Mouse (Mus musculus) telencephalon, adult 2 months (tissue): ENCODE data around the gene Fndc1.
A peak's percentile ranks its signal among the peaks of the same experiment; 100 is the strongest.

ENCODE experiments used
- DNase-seq: peaks from one replicate; pipeline ENCODE4 v3.0.0-alpha.2; 2011; ENCODE audit warnings: low read depth, low spot score

The Fndc1 gene

GRCm38 (mm10) chr17:7826819-7827515, at the start of gene Fndc1:
Gene Fndc1, minus strand, starts transcription at chr17:7827302.
- DNase-seq, result no peak

DNA sequence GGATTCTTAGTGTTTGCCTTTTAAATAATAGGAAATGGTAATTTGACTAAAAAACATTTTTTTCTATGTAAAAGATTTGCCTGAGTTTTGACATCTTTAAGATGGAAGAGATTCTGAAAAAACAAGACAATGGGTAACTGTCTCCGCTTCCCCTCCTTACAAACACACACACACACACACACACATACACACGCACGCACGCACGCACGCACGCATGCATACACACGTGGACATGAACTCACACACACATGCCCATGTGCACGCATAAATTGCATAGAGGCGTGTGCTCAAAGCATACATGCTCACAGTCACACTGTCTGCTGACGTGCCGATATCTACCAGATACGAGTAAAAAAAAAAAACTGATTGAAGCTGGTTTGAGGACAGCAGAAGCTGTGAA, 49.4 kb upstream of the Fndc1 start:
- DNase-seq, result no peak

DNA sequence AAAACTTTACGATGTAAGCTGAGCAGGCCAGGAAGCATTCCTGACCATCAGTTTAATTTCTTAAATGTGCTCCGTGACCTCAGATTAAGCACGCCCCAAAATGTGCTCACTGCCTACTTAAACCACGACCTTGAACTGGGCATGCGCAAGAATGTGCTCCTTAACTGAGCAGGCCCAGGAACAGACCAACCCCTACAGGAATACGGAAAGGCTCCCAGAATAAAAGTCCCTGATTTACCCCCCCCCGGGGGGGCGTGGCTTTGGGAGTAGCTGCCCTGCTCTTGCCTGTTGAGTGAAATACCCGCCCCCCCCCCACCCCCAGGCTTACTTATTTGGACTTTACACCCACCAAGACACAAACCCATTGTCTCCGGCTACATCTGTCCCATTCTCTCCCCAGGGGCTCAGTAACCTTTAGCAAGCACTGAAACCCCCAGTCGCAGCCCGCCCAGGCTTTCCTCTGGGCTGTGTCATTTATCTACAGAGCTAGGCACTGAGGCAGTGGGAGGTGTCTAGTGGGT, 48.9 kb upstream of the Fndc1 start:
- no peak for DNase-seq

GRCm38 (mm10) chr17:7874776-7875531, 47.9 kb upstream of the Fndc1 start:
- no peak for DNase-seq

DNA sequence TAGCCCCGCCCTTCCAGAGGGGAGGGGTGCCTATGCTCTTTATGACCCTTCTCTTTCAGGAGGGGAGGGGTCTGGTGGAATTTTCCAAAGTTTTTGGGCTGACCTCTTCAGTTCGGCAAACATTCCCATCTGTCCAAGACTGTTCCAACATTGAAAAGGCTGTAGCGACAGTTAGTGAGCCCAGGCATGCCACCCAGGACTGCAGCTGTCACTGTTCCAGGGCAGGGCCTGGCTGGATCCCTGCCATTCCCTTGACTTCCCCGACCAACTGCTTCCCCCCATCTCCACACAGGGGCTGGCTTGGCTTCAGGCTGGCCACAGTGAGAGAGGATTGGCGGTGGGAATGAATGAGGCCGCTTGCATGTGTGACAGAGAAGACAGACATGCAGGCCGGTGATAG, 46.3 kb upstream of the Fndc1 start:
- DNase-seq, result no peak

DNA sequence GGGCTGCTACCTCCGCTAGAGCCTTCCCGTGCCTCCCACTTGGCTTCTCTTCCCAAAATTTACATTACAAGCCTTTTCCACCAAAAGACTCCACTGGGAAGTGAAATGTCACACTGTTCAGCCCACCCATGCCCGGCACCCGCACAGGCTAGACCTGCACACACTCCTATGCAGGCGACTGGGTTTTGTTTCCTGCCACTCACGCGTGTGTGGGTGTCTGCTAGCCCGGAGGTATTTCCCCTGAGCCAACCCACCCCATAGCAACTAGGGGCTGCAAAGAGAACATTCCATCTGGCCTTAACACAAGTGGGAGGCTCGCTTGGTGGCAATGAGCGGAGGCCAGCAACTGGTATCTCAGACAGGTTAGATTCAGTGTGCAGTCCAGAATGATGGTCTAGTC, 44.7 kb upstream of the Fndc1 start:
- DNase-seq, result peak; percentile 33

DNA sequence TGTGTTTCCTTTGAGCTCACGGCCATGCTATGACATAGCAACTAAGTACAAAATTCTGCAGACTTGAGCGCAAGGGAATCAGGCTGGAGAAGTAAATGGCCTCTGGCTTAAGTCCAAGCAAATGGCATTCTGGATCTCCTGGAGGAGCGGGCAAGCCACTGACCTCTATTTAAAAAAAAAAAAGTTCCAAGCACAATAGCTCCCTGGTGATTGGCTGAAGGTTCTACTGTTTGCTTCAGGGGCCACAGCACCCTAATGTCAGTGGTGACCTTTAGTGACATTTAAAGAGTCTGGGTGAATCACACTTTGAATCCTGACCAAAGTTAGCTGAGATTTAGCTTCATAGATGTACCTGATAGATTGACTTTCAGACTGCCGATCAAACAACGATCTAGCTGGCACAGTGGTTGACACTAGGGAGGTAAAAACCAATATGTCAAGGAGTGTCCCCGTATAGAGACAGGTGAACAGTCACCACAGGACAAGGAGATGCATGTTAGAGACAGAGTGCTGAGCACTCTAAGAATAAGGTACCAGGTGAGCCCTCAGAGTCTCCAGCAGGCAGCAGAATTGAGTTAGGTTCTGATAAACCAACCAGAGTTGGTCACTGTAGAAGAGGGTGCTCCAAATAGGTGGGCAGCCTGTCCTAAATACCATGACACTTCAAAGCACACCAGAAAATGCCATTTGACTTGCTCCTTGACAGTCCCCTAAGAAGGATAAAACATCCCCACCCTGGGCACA, 43.9 kb upstream of the Fndc1 start:
- DNase-seq, result no peak

DNA sequence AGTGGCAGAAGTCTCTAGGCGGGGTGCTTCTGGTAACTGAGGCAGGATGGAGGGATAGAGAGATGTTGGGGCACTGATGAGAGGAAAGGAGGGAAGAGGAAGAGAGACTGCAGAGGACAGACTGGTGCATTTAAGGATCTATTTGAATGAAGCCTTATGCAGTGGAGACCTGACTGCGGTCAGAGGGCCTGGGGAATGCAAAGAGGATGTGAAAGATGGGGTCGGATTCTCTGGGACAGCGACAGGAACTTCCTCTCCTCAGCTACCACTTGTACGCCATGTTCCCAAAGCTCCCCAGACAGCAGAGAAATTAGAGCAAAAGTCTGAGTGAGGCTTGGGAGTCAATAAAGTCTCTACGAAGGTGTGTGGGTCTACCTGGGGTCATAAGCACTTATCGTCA, 42.0 kb upstream of the Fndc1 start:
- DNase-seq, result no peak

DNA sequence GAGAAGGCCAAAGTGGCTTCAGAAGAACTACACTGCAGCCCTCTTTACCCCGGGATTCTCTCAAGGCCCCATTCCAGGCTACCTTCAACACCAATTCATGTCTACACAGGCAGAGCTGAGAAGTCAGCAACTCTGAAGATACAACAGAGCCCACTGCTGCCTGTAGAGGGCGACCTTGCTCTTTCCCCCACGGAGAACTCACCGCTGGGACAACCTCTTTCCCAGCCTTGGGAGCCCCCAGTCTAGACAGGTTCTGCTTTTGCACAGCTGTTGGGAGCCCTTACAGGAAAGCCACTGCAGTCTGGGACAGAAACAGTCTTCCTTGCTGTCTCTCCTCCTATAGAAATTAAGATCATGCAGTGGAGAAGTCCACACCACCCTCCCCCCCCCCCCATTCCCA, 41.5 kb upstream of the Fndc1 start:
- DNase-seq, result peak; percentile 34

GRCm38 (mm10) chr17:7864740-7865139, 37.6 kb upstream of the Fndc1 start:
- no peak for DNase-seq

DNA sequence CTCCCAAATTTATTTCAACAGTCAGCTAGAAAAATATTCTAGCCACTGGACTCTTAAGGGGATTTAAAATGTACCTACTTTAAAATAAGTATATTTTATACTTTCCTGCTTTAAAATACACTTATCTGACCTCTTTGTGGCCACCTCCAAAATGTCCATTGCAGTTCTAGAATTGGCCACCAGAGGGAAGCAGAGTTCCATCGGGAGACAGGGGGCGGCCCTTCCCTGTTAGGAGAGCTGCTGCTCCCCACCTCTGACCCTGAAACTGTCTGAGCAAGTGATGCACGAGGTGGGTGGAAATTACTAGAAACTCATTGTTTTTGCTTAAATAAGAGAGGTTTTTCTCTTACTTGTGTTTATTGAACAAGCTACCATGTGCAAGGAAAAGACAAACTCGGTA, 36.6 kb upstream of the Fndc1 start:
- no peak for DNase-seq

- no peak for DNase-seq
These were observed 33.8 kb upstream of the Fndc1 start for GRCm38 (mm10) chr17:7860845-7861360.

GRCm38 (mm10) chr17:7857658-7858057, 30.6 kb upstream of the Fndc1 start:
- DNase-seq, result no peak

DNA sequence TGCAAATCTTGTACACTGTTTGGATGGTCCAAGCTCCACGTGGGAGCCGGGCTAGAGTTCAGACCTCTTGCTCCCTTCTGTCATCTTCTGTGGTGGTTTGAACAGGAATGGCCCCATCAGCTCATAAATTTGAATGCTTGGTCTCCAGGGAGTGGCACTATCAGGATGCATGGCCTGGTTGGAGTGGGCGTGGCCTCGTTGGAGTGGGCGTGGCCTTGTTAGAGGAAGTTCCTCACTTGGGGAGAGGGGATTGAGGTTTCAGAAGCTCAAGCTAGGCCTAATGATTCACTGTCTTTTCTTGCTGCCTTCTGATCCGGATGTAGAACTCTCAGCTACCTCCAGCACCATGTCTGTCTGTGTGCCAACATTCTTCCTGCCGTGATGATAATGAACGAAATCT, 28.7 kb upstream of the Fndc1 start:
- no peak for DNase-seq

GRCm38 (mm10) chr17:7851979-7852378, 24.9 kb upstream of the Fndc1 start:
- DNase-seq, result no peak

GRCm38 (mm10) chr17:7851527-7851926, 24.4 kb upstream of the Fndc1 start:
- no peak for DNase-seq

- no peak for DNase-seq
These were observed 23.1 kb upstream of the Fndc1 start for GRCm38 (mm10) chr17:7850246-7850645.

DNA sequence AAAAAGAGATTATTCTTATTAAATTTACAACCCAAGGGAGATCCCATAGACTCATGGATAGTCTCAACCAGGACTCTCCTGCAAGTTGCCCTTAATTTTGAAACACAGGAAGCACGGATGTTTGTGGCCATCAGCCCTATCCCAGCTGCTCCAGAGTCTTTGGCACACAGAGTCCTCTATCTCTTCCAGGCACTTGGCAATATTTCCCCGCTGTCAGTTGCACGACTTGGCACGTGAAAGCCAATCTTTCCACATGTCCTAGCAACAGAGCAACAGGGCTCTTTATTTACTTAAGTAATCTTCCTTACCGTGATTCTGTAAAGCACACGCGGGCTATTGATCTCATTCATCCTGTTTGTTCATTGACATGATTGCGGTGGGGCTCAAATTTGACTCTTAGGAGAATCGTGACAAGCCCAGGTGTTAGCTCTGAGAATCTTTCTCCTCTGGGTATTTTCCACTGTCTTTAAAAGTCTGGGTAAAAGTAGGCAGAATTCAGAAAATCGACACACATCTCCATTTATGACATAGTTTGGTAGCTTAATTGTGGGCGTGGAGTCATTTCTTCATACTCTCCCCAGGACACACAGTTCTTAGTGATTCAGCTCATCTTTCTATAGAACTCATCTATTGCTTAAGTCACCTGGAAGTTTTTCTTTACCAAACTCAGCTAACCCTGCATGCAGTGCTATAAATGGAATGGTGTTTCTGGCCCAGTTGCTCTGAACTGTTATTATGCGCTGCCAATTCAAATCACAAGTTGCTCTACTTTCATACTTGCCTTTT, 13.6 kb upstream of the Fndc1 start:
- no peak for DNase-seq

DNA sequence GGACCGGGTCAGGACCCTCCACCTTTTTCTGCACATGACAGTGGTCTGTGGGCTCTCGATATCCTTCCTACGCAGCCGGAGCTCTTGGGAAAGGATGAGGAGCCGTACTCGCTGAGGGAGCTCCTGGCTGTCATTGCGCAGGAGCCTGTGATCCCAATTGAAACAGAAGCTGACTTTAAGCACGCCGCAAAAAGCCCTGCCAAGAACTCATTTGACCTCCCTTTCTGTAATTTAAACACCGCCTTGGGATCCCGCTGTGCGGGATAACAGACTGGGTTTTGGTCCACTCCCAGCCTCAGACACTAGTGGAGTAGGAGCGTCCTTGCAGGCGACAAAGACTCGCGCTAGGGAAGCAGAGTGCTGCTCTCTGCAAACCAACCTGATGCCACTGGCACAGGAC, 484 bp upstream of the Fndc1 start:
- DNase-seq, result no peak

- DNase-seq, result no peak
These were observed 1.7 kb downstream of the Fndc1 start for GRCm38 (mm10) chr17:7825416-7825815.

DNA sequence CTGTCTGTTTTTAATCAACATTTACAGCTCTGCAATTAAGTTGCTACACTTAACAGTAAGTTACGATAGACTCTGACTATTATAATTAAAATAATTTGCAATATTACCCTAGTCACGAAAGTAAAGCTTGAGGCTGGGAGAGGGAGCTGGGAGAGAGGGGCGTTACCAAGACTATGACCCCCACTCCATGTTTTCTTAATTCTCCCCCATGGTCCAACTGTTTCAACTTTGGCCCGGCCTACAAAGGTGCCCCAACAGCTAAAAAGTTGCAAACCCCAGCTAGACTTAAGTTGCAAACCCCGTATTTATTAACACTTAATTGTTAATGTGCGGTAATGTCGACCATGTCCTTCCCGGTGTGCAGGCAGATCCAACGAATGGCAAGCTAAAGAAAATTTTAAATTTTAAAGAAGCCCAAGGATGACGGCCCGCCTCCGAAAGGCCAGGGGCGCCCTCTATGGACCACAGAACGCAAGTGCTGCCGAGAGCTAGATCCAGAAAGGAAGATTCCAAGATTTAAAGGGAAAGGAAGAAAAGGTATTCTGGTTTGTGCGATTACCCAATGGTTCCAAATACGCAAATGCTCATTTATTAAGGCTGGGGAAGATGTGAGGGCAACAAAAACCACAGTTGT, 5.4 kb downstream of the Fndc1 start:
- no peak for DNase-seq
